Mouse (Mus musculus) heart, postnatal 0 days (tissue): ENCODE data around the gene Fcho2.

Experiments
- CTCF ChIP-seq: IDR thresholded peaks from 2 replicates; pipeline ENCODE4 v1.5.1; 2016; ENCODE audit warnings: antibody characterized with exemption, control low read depth, low read depth
- EP300 ChIP-seq: IDR thresholded peaks from 2 replicates; pipeline ENCODE4 v1.6.1; 2016; ENCODE audit warnings: antibody characterized with exemption, low read depth

- no peak for TF ChIP-seq CTCF
- no peak for TF ChIP-seq EP300
Measured at GRCm38 (mm10) chr13:98689605-98690290, 125.5 kb downstream of the Fcho2 start.
